Mouse (Mus musculus) R1 (cell line): Measurements from ENCODE around the gene Col11a2.

Experiments used
- DNase-seq: peaks from one replicate; pipeline ENCODE4 v3.0.0-alpha.2; 2018; ENCODE audit warnings: low read depth, low spot score

The Col11a2 gene

DNA sequence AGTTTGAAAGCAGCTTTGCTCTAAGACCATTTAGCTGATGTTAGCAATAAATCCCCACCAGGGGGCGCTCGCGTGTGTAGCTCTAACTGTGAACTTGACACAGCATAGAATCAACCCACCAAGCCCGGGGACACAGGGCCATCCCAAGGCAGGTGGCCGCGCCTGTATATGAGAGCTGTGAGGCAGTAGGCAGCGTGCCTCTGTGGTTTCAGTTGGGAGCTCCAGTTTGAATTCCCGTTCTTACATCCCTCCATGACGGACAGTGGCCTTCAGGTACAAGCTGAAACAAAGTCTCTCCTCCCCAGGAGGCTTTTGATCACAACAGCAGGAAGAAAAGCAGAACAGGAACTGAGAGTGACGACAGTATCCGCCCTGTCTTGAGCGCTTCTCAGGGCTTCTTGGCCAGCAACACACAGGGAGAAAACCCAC is 62.4 kb downstream of the Col11a2 start:
- DNase-seq: peak; percentile 93

DNA sequence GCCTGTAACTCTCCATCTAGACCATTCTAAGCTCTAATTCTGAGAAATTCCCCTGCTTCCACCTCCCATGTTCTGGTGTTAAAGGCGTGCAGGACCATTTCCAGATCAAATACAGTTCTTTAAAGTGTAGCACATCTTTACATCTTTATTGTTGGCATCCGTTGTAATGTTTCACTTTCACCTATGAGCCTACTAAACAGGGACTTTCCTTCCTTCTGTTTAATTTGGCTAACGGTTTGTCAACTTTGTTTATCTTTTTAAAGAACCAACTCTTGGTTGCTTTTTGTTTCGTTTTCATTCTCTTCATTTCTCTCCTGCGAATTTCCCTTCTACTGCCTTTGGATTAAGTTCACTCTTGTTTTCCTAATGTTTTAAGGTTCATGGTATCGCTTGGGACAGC is 63.6 kb downstream of the Col11a2 start:
- no peak for DNase-seq

- no peak for DNase-seq
Observed at GRCm38 (mm10) chr17:34104804-34105203, 65.6 kb downstream of the Col11a2 start.

GRCm38 (mm10) chr17:34106555-34106954 is 67.3 kb downstream of the Col11a2 start:
- DNase-seq: no peak

DNA sequence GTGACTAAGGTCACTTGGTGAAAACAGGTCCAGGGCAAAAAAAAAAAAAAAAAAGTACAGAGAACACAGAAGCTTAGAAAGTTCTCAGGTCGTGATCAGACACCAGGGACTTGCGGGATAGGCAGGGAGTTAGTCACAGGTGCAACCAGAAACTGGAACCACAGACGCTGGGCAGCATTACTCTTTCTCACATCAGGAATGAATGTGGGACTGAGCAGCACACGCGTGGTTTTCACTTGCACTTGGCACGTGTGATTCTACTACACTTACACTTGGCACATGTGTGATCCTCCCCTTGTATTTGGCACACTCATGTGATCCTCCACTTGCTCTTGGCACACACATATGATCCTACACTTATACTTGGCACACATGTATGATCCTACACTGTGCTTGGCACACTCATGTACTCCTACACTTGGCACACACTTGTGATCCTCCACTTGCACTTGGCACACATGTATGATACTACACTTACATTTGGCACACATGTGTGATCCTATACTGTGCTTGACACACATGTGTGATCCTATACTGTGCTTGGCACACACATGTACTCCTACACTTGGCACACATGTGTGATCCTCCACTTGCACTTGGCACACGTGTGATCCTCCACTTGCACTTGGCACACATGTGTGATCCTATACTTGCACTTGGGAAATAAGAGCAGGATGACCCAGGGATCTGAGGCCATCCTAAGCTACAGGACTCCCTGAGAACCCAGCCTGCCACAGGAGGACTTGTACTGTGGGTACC is 68.1 kb downstream of the Col11a2 start:
- DNase-seq: no peak

DNA sequence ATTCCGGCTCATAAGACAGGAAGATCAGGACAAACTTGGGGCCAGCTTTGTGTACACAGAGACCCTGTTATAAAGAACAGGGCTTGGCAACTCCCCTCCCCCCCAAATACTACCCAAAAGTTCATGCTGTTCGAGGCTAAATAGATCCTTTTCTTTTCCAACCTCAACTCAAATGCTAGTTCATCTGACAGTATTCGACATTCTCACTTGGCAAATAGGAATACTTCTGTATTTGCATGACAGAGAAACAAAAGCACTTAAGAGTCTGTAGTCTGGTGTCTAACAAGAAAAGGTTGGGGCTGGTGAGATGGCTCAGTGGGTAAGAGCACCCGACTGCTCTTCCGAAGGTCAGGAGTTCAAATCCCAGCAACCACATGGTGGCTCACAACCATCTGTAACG is 69.2 kb downstream of the Col11a2 start:
- DNase-seq: peak; percentile 64

DNA sequence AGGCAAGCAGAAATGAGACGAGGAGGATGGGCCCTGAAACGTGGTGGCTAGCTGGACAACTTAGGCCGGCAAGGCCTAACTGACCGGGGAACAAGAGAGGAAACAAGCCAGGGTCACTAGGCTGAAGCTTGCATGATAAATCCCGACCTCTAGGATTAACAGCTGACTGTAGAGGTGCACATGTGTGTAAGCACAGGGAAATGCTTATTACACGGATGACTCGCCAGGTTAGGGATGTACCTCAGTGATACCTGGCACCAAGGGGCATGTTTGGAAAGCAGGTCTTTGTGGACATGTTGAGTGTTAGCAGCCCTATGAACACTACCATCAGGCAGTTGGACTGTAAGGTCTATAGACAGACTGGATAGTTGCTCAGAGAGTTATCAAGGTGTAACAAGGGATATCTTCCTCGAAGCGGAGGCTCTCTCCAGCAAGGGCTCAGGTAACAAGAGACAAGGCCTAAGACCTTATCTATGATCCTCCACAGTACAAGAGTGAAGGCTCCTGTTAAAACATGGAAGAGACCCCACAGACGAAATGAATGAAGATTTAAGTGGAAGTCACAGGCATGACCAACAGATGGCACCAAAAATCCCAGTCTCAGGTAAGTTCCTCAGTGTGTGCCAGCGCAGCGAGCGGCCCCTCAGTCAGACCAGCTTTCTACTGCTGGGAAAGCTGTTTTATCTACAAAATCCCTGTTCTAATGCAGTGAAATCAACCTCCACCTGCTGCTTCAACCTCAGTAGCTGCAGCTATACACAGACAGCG is 70.0 kb downstream of the Col11a2 start:
- DNase-seq: peak; percentile 72

- DNase-seq: peak; percentile 63
Observed at GRCm38 (mm10) chr17:34109806-34110195, 70.6 kb downstream of the Col11a2 start.

DNA sequence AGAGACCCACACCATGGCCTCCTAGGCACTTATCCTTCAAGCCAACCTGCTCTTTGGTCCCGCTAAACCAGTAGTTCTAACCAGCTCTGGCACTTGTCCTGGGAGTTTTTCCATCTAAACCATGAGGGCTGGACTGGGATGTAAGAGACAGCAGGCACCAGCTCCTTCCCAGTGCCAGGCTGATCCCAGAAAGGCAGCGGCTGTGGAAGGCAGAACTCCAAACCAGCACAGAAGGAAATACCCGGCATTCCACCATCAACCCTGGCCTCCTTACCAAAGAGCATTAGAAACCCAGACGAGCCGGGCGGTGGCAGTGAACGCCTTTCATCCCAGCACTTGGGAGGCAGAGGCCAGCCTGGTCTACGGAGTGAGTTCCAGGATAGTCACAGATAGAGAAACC is 71.1 kb downstream of the Col11a2 start:
- peak; percentile 30 for DNase-seq

DNA sequence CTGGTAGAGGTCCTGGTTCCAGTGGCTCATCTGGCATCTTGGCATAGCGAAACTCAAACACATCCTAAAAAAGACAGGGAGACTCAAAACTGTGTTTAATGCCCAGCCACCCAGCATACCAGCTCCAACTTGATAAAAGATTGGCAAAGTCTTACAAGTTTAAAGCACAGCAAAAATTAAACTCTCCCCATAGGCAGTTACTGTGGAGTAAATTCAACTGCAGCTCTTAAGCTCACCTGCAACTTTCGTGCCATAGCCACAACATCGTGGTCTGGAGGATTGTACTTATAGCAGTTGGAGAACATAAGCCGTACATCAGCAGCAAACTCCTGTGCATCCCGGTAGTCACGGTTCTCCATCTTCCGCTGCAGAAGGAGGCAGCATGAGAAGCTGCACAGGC is 74.9 kb downstream of the Col11a2 start:
- DNase-seq: no peak
